Mouse (Mus musculus): Measurements from ENCODE around the gene Rin2.
A peak's percentile ranks its signal among the peaks of the same experiment; 100 is the strongest.

Gene Rin2

DNA sequence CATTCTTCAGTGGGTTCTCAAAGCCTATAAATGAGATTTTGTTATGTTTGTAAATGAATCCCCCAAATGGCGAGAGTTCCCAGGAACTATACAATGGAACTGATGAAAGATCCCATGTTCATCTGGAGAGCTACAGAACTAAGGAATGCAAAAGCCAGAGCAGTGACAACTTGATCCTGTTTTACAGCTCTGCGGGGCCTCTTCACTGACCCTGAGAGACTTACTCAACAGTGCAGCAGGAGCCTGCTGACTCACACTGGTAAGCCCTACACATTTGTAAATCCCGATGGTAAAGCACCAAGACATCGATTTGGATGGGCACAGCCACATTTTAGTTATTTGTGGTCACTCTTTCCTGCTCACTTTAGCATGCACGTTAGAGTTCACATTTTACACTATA is 62.2 kb downstream of the Rin2 start:
- DNase-seq: no peak

DNA sequence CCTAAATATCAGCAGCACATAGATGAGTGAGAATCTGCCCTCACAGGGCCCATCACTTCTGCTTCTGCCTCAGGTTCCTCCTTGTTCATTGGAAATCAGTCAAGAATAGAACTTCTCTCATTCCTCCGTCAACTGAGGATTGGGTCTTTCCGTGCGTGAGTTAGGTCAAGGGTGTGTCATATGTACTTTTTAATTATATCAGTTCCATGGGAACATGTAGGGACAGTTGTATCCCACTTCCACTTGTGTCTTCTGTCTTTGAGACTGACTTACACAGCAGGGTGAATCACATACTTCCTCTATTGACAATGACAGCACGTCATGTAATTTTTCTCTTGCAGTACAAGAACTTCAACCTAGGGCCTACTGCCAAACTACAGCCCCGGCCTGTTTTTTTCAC is 65.7 kb downstream of the Rin2 start:
- DNase-seq: no peak

DNA sequence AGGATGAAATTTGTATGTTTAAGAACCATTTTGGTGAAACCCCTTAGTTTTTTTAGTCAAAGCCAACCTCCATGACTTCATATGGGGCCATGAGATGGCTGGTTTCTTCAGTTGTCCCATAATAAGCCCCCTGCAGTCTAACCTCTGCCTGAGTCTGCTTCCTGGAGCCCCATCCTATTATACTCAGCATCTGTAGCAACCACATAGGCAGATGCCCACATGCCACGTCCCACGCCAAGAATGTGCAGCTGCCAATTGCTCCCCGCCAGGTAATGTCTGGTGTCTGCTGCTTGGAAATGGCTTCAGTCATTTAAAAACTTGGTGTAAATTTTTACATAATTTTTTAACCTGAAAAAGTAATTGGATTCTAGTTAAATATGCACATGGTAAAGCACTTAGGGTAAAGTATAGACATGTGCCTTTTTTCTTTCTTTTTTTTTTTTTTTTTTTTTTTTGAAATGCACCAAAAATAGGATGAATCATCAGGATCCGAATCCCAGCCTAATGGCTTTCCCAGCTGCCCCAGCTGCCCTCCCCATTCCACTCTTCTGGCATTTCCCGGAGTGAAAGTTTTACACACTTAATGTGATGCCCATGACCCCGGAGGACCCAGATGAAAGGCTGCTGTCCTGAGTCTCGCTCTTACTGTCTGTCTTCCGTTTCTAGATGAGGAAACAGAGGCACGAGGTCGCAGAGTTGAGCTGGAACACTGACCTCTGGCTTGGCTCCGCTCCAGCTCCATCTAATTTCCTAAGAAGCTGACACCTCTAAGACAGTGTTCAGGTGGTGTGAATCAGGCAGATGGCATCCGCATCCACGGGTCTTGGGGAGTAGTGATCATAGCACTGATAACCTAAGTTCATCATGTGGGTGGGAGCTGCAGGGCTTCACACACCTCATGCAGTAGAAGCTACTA is 68.0 kb downstream of the Rin2 start:
- no peak for DNase-seq

DNA sequence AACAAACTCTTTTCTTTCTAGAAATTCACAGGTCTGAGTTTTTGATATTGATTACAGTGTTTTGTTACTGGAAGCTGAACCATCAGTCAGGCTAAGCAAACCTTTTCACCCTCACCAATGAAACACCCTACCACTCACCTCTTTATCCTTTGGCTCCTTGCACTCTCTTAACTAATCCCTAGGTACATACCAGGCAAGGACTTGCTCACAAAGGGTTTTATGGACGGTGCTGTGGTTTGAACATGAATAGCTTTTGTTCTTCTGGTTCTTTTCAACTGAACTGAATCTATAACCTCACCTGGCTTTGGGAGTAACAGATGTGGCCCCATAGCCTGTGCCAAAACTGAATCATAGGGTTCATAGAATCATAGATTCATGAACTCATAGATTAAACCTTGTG is 71.4 kb downstream of the Rin2 start:
- no peak for DNase-seq

DNA sequence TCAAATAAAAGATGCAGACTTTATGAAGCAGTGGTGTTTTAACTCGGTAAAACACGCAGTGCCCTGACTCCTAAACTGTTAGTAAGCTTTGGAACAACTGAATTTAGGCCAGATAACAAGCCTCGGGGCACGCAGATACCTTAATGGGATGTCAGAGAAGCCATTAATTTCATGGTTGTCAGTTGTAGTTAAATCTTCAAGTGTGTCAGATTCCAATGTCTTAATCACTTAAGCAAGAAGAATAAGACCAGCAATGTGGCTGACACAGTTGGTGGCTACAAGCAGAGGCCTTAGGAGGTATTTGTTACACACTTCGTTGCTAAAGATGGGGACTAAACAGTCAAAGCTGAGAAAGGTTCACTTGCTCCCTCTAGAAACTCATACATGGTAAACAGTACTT is 74.6 kb downstream of the Rin2 start:
- DNase-seq: peak; percentile 85

DNA sequence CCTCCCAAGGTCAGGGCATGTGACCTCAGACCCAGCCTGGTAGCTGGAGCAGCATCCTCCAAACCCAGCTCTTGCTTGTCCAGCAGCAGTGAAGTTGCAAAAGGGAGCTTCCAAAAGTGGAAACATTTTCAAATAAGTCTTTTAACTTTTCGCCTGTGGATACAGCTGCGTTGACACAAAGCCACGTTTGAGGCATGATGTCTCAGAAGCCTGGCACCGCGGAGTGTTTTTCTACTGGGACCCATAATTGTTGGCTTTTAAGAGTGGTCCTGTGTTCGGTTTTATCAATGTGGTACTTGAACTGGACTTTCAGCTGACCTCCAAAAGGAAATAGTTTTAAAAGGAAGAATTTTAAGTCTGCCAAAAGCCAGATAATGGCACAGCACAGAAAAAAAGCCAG is 77.6 kb downstream of the Rin2 start:
- no peak for DNase-seq

DNA sequence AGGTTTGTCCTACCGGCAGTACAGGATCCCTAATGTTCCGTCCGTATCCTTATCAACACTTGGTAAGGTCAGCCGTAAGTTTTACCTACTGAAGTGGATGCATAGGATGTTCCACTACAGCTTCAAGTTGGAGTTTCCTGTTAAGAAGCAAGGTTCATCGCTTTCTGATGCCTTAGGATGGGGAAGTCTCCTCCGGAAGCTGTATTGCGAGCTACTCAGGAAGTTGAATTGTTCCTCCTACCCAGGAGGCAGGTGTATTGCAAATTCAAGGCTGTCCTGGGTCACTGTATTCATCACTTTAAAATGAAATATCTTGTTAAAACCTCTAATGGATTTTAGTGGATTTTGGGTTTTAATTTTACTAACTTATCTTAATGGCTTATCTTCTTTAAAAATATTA is 79.0 kb downstream of the Rin2 start:
- DNase-seq: no peak

DNA sequence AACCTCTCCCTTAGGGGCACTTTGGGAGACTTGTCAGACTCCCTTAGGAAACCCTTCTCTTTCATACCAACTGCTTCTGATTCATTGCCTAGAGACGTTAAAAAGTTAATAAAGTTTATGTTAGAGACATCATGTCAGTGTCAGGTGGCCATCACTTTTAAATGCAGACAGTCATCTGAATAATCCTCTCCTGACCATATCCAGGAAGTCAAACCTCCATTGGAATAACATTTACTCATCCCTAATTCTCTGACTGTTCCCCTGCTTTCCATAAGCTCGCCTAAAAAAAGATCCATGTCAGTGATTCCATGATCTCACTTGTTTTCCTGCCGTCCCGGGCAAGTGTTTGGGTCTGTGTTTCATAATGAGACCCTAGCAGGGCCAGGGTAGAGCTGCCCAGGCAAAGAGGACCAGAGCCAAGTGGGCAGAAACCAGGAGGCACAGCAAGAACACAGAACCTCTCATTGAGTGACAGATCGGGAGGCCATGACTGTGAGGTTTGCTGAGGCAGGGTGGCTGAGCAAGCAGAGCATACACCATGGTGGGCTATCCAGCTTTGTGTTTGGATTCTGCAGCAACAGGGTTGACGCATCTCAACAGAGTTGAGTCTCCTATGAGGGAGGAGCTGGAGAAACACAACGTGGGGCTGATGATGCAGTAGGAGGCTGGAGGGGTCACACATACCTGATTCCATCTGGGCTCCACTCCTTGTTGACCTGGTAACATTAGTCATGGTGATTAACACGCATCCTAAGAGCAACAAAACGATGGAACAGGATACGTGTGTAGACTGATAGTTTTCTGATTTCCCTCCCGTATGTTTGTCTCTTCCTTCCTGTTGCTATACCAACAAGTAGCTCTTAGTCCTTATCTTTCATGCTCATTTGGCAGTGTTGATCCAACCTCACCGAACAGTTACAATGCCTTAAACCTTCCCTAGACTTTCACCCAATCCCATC is 81.1 kb downstream of the Rin2 start:
- no peak for DNase-seq

DNA sequence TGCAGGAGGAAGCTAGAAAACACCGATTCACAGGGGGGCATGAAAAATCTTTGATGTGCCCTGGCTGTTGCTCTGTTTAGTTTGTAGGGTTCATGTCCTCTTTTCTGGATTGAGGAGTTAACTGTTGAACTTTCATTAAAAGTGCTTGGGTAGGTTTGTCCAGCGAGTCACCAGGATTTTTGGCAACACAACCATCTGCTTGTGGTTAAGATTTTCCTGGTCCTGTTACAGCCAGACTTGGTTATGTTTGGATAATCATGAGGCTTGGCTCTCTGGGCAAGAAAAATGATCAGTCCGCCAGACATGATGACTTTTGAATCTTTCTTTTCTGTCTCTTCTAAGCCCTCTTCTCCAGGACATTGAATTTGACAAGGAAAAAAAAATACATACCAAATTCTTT is 85.1 kb downstream of the Rin2 start:
- no peak for DNase-seq

DNA sequence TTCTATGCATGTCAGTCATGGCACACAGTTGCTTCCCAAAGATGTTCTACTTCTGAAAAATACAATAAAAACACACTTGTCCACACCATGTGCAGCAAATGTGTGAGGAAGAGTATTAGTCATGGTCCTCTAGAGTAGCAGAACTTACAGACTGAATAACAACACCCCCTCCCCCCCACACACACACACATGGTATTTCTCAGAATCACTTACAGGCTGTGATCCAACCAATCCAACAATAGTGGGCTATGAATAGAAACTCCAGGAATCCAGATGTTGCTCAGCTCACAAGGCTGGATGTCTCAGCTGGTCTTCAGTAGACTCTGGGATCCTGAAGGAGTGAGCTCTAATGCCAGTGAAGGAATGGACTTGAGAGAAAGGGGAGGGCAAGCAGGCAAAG is 86.4 kb downstream of the Rin2 start:
- DNase-seq: no peak

DNA sequence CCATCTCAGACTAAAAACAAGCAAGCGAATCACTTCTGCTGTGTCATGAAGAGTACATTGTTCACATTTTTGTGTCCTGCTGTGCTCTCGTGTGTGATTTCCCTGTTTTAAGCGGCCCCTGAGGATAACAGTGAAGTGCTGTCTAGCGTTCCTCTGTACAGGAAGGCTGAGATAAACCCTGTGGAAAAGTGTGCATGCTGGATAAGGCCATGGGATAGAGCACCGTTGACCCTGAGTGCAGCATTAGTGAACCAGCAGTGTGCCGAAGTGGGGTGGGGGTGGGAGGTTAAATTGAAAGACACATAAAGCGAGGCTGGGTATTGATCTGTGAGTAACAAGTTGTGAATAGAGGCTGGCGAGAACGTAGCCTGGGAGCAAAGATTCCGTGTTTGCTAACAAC is 94.9 kb downstream of the Rin2 start:
- peak; percentile 55 for DNase-seq

DNA sequence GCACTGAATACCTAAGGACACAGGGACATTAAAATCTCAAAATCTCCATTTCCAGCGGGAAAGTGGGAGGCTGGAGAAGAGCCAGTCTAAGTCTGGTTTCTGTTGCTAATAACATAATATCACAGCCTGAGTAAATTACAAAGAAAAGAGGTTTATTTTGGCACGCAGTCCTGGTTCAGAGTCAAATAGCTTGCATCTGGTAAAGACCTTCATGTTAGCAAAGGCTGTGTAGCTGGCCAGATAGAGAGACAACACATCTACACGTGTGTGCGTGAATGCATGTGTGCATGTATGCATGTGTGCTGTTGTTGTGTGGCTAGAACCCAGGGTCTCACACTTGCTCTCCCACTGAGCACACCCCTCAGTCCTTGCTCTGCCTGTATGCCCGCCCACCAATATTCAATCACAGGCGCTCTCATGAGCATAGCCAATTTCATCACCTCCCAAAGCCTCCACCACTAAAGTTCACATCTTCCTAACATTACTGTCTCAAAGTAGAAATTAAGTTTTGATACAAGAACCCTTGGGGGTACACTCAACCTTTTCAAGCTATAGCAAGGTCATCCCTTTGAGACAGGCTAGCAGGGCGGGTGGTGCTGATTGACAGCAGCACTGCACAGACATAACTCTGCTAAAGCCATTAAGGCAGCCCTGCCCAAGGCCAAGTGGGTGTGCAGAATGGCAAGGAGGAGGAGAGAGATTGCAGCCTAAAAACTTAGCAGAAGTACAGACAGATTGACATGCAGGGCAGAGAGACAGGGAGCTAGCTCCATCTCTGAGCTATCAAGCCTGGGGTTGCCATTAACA is 95.9 kb downstream of the Rin2 start:
- DNase-seq: no peak

DNA sequence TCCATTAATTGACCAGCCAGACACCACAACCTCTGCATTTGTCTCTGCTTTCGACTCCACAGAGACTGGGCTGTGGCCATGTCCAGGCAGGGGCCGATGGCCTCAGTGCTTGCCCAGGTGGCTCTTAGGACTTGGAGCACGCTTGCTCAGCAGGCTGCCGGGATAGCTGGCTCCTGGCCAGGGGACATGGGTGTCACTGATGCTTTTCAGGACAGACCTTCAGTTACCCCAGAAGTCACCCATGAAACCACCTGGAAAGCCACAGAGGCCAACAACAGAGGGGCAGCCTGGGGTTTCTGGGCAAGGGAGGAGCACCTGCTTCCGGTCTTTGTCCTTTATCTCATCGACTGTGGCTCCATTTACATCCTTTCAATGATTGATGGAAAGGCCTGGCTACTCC is 108.2 kb downstream of the Rin2 start:
- DNase-seq: peak; percentile 19

DNA sequence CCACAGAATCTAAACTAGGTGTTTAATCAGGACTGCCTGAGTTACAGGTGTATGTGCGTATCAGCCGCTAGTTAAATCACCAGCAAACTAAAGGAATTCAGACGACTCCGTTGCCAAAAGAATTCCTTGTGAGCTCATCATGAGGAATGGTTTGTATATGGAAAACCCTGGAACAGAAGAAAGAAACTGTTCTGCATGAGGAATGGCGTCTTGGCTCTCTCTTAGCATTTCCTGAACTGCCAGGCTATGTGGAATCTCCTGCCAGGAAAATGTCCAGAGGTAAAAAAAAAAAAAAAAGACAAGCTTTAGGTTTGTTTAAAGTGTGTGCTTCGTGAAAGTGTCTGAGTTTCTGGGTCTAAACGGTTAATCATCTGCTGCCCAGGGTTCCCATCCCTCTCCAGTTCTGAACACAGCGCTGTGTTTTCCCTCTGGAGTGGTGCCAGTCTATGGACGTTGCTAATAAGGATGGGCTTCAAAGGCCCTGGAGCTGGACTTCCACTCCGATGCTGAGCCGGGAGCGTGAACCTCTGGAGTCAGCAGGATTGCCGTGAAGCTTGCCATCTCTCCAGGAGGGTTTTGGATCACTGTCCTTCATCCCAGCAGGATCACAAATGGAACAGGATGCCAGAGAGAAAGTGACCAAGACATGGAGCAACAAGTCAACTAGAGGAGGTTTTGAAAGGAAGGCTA is 109.4 kb downstream of the Rin2 start:
- peak; percentile 55 for DNase-seq

DNA sequence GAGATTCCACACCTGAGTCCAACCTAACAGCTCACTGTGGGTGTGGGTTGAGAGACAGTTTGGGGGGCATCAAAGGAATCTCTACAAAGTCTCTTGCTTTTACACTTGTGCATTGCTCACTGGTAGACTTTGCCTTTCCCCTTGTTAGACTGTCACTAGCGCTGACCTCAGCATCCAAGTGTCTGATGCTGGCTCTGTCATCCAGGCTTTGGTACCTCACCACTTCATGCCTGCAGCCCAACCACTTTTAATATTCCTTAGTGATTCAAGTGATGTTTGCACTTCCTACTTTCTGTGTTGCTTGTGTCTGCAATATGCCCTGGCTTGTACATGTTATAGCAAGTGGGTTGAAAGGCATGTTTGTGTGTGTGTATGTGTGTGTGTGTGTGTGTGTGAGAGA is 109.9 kb downstream of the Rin2 start:
- DNase-seq: peak; percentile 26

DNA sequence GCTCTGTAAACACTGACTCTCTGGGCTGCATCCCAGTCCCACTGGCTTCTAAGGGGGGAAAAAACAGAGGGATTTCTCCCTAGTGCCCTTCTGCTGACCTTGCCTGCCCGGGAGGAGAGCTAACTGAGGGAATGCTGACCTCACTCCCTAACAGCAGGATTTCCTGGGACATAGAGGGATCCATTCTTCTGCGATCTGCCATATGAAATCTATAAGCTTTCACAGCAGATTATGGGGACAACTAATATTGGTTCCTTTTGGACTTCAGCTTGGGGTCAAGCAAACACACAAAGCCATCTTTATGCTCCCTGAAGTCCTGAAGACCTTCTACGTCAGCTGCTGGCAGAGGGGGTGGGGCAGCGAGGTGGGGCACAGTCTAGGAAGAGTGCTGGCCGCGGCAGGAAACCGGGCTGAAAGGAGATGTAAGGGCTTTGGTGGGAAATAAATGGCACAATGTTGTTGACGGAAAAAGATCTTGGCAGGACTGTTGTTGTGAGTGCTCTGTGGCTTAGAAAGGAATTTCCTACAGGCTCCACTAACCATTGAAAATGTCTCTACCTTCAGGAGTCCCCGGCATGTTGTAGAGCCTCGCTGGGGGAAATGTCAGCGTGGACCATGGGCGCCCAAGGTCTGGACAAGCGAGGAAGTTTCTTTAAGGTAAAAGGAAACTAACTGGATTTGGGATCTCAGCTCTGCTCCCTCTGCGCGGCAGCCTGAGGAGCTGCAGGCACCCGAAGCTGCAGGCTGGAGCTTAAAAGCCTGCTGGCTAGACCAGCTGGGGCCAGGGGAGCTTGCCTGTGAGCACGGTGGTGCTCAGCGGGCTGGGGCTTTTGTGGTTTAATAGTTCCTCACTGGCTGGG is 111.0 kb downstream of the Rin2 start:
- DNase-seq: peak; percentile 71

DNA sequence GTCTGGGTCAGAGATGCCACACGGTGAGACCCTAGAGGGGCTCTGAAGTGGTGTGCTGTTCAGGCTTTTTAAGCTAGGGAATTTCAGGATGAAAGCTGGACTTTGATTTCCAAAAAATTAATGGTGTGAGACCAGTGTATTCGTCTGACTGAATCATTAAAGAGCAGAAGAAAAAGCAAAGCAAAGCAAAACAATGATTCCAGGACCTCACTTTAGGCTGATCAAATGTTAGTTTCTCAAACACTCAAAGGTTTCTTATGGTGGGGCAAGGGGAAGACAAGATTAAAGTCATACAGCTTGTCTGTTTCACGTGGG is 111.6 kb downstream of the Rin2 start:
- no peak for DNase-seq

DNA sequence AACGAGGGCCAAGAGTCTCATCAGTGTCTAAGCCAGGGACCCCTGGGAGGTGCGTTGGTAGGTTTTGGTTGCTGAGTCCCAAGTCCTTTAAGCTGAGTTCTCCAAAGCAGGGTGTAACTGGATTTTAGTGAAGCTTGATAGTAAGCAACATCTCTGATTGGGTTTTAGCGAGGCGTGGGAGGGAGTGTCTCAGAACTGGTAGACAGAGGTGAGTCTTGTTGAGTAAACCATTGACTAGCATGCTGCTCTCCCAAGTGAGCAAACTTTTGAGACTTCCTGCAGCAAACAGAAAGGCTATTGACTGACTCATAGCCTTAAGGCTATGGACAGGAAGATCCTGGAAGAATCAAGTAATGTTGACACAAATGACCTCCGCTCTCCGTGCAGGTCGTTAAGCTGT is 112.5 kb downstream of the Rin2 start:
- no peak for DNase-seq

DNA sequence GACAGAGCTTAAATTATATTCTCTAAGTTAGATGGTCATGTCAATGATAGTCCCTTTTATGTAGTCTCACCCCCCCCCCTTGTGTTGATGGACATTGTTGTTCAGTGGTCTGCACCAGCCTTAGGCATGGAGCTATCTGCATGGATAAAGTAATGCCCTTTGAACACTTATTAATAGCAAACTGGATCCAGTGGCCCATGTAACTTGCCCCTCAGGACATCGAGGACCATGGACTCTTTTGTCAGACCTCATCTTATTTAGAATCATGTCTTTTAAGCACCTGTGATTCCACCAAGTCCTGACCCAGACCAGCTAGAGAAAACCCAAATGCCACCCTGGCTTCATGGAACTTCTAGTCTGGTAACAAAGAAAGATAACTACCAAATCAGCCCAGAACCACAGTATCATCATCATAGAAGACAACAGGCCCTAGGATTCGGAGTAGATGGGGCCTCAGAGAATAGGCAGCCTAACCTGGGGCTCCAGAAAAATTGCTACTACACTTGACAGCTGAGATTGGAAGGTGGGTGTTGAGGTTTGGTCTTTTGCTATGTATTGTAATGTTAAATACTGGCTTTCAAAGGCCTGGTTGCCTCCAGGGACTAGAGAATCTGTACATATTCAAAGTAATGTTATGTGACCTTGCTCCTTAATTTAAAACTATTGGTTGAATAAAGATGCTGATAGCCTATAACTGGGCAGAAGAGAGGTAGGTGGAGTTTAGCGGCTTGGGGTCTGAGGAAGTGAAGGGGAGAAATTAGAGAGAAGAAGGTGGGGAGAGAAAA is 113.7 kb downstream of the Rin2 start:
- no peak for DNase-seq

DNA sequence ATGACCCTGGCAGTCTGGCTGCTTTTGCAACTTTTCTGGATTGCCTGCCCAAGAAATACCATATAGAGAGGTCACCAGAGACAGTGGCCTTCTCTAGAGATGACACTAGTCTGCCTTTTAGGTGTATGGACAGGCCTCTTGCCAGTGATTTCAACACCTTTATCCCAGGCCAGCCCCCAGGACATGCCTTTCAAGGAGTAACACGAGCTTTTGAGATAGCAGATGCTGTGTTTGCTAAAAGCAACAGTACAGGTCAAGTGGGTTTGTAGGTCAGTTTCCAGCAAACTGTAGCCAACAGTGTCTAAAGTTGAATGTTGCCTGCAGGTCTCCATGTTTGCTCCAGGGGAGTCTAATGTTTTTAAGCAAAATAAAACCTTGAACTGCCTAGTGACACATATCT is 118.7 kb downstream of the Rin2 start:
- DNase-seq: no peak

Measured in retina, postnatal 1 day (tissue).